Mouse (Mus musculus): ENCODE results near the gene Csnk1g1.

Csnk1g1 gene

DNA sequence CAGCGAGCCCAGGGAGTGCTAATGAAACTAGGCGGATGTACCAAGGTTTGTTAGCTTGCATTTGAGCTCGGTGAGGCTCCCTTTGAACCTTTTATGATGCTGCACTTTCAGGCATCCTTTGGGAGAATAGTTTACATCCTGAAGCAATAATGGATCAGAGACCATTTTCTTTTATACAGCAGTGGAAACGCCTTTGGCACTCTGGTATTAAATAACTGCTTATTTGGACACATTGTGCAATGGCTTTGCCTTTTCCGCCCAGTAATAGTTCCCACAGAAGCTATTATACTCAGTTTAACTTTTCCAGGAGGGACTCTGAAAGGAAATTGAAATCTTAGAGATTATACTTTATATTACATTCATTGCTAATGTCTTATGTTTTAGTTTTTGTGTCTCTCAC lies 90.2 kb downstream of the Csnk1g1 start:
- no peak for DNase-seq (ENCODE audit: low spot score)

DNA sequence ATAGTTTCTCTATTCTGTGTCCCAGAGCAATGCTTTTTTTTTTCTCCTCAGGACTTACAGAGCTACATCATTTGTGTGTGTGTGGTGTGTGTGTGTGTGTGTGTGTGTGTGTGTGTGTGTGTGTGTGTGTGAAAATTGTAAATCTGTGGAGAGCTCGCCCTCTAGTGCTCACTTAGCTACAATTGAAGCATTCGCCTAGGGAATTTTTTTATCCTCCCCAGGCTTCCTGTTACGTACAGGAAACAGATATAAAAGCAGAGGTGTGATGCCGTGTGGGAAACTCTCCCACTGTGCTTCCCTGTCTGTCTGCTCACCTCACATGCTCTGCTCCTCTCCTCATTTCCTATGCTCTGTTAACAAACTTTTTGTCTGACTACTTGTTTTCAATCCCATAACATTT lies 95.7 kb downstream of the Csnk1g1 start:
- peak; percentile 53 for DNase-seq (ENCODE audit: low spot score)

DNA sequence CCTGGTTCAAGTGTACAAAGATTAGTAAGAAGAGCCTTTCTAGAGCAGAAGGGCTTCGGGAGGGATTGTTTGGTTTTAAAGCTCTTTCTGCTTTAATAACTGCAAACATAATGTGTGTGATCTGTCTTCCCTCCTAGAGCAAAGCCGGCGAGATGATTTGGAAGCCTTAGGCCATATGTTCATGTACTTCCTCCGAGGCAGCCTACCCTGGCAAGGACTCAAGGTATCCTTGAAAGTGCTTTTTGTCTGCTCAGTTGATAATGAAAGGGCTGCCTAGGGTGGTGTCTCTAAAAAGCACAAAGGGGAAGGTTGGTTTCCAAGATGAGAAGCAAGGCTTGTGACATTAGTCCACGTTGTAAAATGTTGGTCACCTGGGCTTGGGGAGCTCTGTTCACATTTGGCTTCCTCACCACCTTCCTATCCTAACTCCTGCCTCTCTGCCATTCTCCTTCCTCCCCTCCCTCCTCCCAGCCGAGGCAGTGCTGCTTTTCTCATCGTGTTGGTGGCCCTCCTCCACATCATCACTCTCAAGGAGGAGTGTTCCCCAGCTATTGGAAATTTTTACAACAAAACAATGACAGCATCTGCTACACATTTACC lies 99.0 kb downstream of the Csnk1g1 start:
- no peak for DNase-seq (ENCODE audit: low spot score)

DNA sequence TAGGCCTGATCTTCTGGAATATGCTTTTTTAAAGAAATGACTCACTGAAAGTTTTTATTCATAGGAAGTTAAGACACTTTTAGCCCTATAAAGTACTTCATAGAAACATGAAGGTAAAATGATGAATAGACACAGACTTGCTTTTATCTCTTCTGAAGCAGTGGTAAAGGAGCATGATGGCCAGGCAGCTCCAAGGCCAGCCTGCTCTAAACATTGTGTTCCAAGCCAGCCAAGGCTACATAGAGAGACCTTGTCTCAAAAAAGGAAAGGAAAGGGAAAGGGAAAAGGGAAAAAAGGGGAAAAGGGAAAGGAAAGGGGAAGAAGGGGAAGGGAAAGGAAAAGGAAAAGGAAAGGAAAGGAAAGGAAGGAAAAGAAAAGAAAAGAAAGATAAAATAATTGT lies 111.9 kb downstream of the Csnk1g1 start:
- DNase-seq (ENCODE audit: low spot score), result no peak

DNA sequence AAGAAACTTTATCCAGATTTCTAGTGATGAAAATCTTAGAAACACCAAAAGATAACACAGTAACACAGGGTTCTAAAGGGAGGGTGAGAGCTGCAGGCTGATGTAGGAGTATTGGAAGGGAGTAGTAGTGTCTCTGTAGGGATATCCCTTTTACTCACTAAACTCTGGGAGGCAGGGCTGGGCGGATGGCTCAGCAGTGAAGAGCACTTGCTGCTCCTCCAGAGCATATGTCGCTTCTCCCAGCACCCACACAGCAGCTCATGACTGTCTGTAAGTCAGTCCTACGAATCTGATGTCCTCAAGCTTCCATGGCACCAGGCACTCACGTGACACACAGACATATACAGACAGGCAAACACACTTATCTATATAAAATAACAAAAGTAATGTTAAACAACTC lies 129.4 kb downstream of the Csnk1g1 start:
- no peak for DNase-seq (ENCODE audit: low spot score)

DNA sequence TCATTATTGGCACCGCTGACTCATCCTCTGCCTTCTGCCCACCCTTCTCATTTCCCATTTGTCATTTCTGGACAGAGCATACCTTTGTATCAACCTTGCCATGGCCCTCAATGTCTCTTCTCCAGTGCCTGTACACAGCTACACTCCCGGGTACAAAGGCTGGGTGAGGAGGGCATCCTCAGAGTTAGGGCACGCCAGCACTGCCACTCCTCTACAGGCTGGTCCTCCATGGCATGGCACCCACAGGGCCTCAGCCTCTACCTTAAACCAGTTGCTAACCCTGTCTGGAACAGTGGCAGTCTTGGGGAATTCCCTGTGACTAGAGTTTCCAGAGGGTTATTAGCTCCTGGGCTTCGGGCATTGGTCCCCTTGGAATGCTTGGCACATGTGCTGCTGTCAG lies 129.9 kb downstream of the Csnk1g1 start:
- no peak for DNase-seq (ENCODE audit: low spot score)

DNA sequence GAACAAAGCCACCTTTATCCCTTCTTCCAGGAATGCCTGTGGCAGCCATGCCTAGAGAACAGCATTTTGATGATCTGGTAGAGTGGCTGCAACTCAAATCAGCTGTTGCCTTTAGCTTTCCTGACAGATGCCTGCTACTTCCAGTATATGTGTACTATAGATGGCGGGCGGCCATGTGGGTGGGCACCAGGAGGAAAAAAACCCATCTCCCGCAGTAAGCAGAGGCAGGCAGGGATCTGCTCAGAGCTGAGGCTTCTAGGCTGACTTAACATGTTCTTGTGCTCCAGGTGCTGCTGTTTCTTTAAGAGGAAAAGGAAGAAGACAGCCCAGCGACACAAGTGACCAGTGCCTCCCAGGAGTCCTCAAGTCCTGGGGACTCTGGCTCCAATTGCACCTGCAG lies 130.6 kb downstream of the Csnk1g1 start:
- DNase-seq (ENCODE audit: low spot score), result no peak

DNA sequence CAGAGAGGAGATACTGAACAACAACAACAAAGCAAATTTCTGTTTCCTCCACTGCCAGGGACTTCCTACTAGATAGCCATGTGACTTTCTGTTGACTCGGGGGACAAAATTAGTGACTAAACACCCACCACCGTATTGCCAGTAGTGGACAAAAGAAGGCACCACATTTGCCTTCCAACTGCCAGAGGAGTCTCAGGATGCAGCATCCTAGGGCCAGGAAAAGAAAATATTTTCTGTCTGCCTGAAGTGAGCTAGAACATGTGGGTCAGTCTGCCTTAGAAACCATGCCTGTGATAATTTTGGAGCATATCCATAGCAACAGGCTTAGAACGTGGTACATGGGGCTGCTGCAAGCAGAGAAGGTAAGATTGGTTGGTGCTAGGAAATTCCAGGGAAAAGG lies 132.1 kb downstream of the Csnk1g1 start:
- no peak for DNase-seq (ENCODE audit: low spot score)

DNA sequence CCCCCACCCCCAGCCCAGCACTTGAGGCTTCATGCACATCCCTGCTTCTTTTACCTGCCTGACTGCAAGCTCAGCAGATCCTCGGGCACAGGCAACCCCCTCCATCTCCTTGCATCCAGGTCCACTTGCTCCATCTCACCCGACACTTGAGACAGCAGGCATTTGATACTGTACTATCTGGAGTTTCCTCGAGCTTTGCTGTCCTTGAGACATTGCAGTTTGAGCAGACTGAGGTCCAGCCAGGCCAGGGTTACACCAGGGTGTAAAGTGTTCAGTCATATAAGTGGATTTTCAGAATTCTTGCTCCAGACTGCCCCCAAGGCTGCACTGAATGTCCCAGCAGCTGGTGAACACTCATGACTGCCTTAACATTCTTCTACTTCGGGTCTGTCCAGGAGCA lies 133.6 kb downstream of the Csnk1g1 start:
- DNase-seq (ENCODE audit: low spot score), result no peak

DNA sequence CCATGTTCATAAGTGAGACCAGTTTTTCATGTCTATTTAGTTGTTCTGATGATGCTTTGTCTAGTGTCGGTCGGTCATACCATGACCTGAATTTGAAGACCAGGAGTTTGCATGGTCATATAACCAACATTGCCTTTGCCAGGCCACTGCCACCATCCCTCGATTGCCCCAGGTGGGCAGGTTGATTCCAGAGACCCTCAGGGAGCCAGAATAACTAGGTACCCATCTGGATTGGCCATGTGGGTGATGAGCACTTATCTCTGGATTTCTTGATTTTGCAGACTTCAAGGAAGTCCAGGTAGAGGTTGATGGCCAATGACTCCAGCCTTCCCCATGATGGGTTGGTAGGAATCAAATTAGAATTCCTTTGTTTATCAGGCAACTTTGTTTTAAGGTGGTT lies 134.5 kb downstream of the Csnk1g1 start:
- DNase-seq (ENCODE audit: low spot score), result no peak

DNA sequence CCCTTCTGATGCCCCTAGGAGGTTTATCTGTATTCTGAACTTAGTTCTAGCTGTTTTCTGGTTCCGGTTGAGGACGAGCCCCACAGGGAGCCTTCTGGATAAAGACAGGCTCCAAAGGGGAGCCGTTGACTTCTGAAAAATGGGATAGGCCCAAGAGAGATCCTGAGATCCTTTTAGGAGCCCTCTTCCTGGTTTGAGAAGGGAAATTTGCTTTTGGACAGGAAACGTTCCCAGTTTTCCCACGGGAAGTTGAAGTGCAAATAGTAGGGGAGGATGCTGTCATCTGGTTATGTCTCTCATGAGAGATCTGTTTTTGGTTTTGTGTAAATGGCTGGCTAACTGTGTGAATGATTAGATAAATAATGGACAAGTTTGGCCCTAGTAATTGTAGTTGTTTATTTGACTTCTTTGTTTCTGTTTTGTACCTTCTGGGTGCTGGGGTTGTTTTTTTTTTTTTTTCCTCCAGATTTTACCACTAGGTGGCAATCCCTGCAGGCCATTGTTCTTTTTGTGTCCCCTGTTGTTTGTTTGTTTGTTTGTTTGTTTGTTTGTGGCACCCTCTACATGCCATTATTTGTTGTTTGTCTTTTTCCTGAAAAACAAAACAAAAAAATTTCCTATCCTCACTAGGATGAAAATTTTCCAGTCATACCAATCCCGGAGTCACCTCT lies 141.3 kb downstream of the Csnk1g1 start:
- DNase-seq (ENCODE audit: low spot score), result no peak

DNA sequence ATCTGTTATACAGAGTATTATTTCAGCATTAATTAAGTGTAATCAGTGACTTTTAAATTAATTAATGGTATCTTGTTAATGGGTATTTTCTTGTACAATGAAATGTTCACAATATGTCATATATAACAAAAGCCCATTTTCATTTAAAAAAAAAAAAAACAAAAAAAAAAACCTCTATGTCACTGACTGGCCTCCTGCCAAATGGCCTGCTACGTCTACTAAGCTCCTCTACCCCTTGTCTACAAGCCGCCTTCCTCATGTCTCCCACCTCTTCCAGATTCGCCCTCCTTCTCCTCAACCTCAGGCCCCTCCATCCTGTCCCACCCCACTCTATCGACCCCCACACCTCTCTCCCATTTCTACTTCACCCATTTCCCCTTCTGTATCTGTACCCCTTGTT lies 142.8 kb downstream of the Csnk1g1 start:
- no peak for DNase-seq (ENCODE audit: low spot score)

DNA sequence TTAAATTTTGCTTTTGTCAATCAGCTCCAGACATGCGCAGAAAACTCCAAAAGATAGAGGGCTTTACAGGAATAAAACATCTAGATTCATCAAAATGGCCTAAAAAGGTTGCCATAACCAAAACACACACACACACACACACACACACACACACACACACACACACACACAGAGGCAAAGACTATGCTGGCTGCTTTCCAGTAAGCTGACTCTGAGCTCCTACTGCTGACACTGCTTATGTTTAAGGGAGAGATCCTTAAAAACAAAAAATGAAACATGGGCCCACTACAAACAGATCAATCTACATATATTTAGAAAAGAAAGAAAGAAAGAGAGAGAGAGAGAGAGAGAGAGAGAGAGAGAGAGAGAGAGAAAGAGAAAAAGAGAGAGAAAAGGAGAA lies 144.0 kb downstream of the Csnk1g1 start:
- DNase-seq (ENCODE audit: low spot score), result peak; percentile 68

DNA sequence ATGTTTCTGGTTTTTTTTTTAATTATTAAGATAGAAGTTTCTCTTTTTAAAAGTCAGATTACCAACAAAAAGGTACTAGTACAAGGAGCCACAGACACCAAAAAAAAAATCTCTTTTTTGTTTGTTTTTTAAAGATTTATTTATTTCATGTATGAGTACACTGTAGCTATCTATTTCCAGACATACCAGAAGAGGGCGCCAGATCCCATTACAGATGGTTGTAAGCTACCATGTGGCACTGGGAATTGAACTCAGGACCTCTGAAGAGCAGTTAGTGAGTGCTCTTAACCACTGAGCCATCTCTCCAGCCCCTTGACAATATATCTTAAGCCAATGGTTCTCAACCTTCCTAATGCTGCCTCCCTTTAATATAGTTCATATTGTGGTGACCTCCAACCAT lies 144.9 kb downstream of the Csnk1g1 start:
- no peak for DNase-seq (ENCODE audit: low spot score)

DNA sequence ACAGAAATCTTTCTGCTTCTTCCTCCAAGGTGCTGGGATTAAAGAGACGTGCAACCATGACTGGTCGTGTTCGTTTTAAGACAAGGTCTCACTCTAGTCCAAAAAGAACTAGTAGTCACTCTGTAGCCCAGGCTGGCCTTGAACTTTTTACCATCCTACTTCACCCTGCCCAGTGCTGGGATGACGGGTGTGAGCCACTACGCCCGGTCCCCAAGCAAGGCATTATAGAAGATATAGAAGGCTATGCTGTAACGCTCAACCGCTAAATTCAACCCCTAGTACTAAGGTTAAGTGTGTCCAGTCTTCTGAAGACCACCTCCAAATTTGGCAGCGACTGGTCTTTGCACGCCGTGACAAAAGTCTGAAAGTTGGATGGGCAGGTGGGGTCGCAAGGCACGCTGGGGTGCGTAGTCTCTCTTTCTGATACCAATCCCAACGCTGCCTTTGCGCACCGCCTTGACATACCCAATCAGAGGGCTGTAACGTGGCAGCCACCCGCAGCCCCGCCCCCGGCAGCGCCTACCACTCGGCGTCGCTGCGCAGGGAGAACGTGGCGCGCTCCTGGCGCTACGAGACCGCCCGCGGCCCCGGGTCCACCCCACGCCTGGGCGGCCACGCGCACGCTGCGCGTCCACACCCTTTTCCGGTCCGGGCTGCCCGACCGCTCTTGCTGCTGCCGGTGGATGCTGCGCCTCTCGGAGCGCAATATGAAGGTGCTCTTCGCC lies 151.0 kb downstream of the Csnk1g1 start, which contains the start of gene Ppib:
TSS of gene Ppib (plus strand) at position 640 of the 725 bp plus-strand sequence.
- DNase-seq (ENCODE audit: low spot score), result peak; percentile 94

DNA sequence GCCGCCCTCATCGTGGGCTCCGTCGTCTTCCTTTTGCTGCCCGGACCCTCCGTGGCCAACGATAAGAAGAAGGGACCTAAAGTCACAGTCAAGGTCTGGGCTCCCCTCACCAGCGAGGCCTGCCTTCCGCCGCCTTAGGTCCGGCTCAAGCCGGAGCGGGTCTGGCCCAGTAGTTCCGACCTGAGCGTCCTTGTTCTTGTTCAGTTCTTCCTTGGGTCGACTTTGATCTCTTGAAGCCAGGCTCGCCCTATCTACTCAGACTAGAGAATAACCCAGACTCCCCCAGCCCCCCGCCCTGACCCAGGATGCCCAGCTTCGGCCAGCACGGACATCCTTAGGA lies 151.6 kb downstream of the Csnk1g1 start:
- no peak for DNase-seq (ENCODE audit: low spot score)

DNA sequence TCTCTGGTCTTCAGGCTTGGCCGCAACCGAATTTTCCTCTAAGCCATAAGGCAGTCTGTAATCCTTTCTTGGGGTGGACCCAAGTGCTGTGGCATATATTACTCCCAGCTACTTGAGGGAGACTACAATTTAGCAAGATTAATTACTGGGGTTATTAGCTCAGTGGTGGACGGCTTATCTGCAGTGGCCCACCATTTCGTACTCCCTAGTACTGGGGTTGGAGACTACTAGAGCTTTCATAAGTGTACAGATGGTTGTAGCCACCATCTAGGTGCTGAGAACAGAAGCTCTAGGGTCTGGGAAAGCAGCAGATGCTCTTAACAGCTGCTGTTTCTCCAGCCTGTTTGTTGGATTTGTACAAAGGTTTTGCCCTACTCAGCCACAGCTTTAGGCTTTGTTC lies 152.3 kb downstream of the Csnk1g1 start:
- DNase-seq (ENCODE audit: low spot score), result no peak

DNA sequence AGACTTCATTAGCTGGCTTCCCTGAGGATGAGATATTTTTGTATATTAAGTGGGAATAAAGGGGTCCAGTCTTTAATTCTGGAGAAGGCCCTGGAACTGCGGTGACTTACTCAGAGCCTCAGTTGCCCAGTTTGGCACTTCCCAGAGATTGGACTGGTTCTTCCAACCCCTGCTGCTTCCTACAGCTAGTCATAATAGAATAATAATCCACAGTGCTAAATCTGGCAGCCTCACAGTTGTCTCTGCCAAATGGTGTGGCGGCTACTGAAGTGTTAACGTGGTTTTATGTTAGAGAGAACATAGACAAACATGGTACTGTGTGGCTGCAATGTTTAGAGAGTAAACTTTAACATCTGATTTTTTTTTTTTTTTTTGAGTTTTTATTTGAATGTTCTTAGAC lies 152.9 kb downstream of the Csnk1g1 start:
- no peak for DNase-seq (ENCODE audit: low spot score)

DNA sequence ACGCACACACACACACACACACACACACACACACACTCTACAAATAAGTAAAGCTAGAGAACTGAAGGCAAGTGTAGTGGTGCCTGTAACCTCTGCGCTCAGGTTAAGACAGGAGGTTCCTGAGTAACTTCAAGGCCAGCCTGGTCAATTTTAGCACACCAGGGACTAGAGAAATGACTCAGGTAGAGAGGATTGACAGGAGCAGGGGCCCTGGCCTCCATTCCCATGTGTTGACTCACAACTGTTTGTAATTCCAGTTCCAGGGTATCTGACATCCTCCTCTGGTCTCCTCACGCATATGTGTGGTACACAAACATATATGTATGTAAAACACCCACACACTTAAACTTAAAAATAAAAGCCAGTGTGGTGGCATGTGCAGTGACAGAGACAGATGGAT lies 154.7 kb downstream of the Csnk1g1 start:
- no peak for DNase-seq (ENCODE audit: low spot score)

DNA sequence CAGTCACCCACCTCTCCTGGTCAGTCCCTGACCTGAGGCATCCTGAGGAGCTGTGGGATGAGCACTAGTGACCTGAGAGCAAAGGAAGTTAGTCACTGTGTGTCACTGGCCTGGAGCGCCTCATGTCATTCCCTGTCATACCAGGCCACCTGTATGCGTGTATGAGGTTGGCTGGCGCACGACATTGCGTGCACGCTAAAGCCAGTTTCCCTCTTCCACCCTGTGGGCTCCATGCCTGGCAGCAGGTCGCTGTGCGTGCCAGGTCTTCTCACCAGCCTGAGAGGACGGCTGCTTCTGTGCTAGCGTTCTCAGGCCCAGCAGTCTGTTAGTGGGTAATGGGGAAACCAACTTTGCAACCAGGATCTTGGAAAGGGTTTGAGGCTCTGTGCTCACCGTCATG lies 155.6 kb downstream of the Csnk1g1 start:
- no peak for DNase-seq (ENCODE audit: low spot score)

DNA sequence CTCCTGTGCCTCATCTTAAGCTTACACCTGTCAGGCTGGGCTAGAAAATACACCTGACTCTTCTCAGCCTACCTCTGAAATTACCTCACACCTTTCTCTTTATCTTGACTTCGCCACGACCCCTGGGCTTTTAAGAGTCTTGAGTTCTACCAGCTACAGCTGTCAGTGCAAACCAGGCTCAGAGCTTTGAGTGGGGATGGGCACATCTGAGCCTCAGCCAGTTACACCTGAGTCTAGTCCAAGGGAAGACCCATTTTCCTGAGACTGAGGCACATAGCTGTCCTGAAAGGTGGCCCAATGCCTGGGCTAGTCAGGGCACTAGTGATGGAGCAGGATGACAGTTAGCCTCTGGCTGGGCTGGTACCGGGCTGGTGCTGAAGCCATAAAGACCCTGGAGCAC lies 158.1 kb downstream of the Csnk1g1 start:
- DNase-seq (ENCODE audit: low spot score), result no peak

DNA sequence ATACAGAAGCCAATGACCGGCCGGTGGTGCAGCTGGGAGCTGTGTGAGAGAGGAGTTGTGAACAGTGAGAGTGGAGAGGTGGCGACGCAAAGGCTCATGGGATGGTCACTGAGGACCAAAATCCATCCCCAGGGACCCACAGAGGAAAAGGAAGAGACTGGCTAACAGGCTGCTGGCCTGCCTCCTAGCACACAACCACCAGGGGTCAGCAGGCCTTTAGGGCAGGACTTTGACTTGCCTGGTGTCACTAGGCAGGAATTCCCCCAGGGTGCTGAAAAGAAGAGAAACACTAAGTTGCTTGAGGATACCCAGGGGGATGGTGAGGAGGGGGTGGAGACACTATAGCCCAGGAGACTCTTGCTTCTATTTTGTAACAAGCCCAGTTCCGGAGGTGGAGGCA lies 158.8 kb downstream of the Csnk1g1 start:
- DNase-seq (ENCODE audit: low spot score), result peak; percentile 60

DNA sequence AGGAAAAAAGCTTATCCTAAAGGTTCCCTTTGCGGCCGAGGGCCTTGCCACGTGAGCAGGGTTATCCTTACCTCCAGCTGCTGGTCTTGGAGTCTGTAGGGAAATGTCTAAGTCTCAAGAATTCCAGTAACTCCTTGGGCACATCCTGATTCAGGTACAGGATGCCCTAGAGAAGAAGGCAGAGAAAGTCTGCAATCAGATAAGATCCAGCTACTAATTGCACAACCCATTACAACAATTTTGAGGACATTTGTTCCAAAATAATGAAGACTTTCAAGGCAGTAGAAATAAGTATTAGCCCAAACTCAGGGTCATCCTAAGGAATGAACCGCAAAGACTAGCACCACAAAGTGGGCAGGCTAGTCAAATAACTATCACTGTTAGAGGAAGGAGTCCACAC lies 159.3 kb downstream of the Csnk1g1 start:
- DNase-seq (ENCODE audit: low spot score), result no peak

DNA sequence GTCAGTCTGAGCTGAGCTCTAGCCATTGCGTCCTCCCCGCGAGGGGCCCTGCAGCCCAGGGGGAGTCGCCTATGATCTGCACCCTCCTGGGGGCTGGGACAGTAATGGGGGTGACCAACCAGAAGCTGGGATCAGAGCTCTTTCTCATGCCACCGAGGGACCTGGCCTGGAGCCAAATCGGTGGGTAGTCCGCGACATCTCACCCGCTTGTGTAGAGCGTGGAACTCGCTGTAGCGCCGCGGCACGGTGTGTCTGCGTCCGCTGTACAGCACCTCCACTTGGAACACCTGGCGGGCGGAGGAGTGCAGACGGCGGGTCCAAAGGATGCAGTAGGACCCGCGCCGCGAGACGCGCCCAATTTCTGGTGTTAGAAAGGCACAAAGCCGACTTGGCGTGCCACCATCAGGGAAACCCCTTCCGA lies 160.3 kb downstream of the Csnk1g1 start:
- DNase-seq (ENCODE audit: low spot score), result no peak
